Mouse (Mus musculus) hindbrain, embryonic 10.5 days (tissue): Measurements from ENCODE around the gene Rab29. TPM values are rescaled to one million over a fixed set of nuclear protein-coding genes. Genes with fewer than 3 reads are reported as not detected.
"Not testable (repeated sequence)": the region's sequence is repeated elsewhere in the genome, so short reads cannot be mapped to it uniquely, and the experiment has no call there.

Experiments
- DNase-seq: peaks from one replicate; pipeline ENCODE4 v3.0.0-alpha.2; 2017; ENCODE audit warnings: low spot score
- H3K27ac ChIP-seq: fragments of 300-500 bp; sonication (generic); 2 replicates; pipeline ENCODE4 v1.5.1; 2016; ENCODE audit warnings: mild to moderate bottlenecking, moderate library complexity
- H3K27me3 ChIP-seq: fragments of 300-500 bp; sonication (generic); 2 replicates; pipeline ENCODE4 v1.6.1; 2016; ENCODE audit warnings: mild to moderate bottlenecking; ENCODE audit not compliant: poor library complexity, insufficient read depth, severe bottlenecking
- H3K36me3 ChIP-seq: fragments of 300-500 bp; sonication (generic); 2 replicates; pipeline ENCODE4 v1.6.1; 2016; ENCODE audit warnings: mild to moderate bottlenecking, moderate library complexity
- H3K4me1 ChIP-seq: fragments of 300-500 bp; sonication (generic); replicated peaks from 2 replicates; pipeline ENCODE4 v1.6.1; 2016; ENCODE audit warnings: mild to moderate bottlenecking
- H3K4me3 ChIP-seq: fragments of 300-500 bp; sonication (generic); 2 replicates; pipeline ENCODE4 v1.5.1; 2016; ENCODE audit warnings: mild to moderate bottlenecking, moderate library complexity
- H3K9me3 ChIP-seq: fragments of 300-500 bp; sonication (generic); 2 replicates; pipeline ENCODE4 v1.6.1; 2016; ENCODE audit warnings: mild to moderate bottlenecking, moderate library complexity
- WGBS: fragments of 180-500 bp; shearing (Covaris S2); methylation state at CpG from one replicate; pipeline ENCODE4 v1.1.7; 2016; 5-methylcytosine and 5-hydroxymethylcytosine counted together
- polyA plus RNA-seq: library from polyadenylated mRNA; unstranded; fragments of >200 nt; fragmentation: Nextera tagmentation; extraction: Ambion mirVana; gene quantifications from 2 replicates; pipeline ENCODE4 v1.2.1, GENCODE M21; 2016

The Rab29 gene
- polyA plus RNA-seq, 1 experiment from 2014 or later = 9.2 TPM

- Histone ChIP-seq H3K4me3 (no peak overlapping the region), H3K4me1 (peaks cover 9% of the 10 kb centered on the region), H3K27ac (no peak overlapping the region), H3K27me3 (peaks cover 13% of the 10 kb centered on the region), H3K36me3 (no peaks in the 10 kb centered on the region), H3K9me3 (no peaks in the 10 kb centered on the region)
- DNase-seq = no peak
- 95% methylated on average over 2 of the region's 2 CpGs for WGBS
Observed at GRCm38 (mm10) chr1:131869561-131869960, 2.5 kb downstream of the Rab29 start.

DNA sequence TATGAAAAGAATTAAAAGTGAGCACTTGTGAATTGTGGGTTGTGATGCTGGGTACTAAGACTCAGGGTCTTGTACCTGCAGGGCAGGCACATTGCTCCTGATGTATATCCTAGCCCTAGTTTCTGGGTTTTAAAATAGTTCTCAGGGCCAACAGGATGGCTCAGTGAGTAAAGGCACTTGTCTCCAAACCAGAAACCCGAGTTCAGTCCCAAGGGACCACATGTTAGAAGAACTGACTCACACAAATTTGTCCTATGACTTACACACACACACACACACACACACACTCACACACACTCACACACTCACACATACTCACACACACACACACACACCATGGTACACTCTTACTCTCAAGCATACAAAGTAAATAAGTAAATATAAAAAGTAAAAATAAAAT, 5.8 kb downstream of the Rab29 start:
- peaks cover 4% of the 10 kb centered on the region for H3K4me1 ChIP-seq
- no peak for DNase-seq
- 59% methylated on average over 1 of the region's 1 CpGs for WGBS

GRCm38 (mm10) chr1:131879816-131880215, 12.8 kb downstream of the Rab29 start:
- Histone ChIP-seq H3K27ac (no peak overlapping the region), H3K9me3 (no peaks in the 10 kb centered on the region), H3K4me3 (no peak overlapping the region), H3K27me3 (no peaks in the 10 kb centered on the region), H3K4me1 (peaks cover 13% of the 10 kb centered on the region; the same call in 1 of the 2 replicates), H3K36me3 (no peaks in the 10 kb centered on the region)
- no peak for DNase-seq
- WGBS = 71% methylated on average over 2 of the region's 2 CpGs

More for the DNA sequence above, 5.8 kb downstream of the Rab29 start:
- Histone ChIP-seq H3K36me3 (no peaks in the 10 kb centered on the region), H3K27ac (no peak overlapping the region), H3K27me3 (peaks cover 10% of the 10 kb centered on the region), H3K4me3 (no peak overlapping the region), H3K9me3 (no peaks in the 10 kb centered on the region)

DNA sequence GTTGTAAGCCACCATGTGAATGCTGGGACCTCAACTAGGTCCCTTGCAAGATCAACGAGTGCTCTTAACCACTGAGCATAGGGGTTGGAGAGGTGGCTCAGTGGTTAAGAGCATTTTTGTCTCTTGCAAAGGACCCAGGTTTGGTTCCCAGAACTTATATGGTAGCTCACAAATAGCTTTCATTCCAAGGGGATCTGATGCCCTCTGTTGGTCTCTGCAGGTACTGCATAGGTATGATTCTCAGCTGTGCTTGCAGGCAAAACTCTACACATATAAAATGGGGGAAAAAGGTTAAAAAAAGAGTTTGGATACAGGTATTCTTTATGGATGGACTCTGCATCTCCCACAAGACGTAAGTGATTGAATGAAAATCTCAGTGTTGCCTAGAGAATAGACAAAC, 15.8 kb downstream of the Rab29 start:
- H3K27ac ChIP-seq = no peak overlapping the region
- H3K9me3 ChIP-seq = no peaks in the 10 kb centered on the region
- no peaks in the 10 kb centered on the region for H3K36me3 ChIP-seq
- DNase-seq = peak; percentile 6
- 63% methylated on average over 2 of the region's 2 CpGs for WGBS
- peaks cover 18% of the 10 kb centered on the region; the same call in 1 of the 2 replicates for H3K4me1 ChIP-seq
- H3K4me3 ChIP-seq = no peak overlapping the region
- H3K27me3 ChIP-seq = no peaks in the 10 kb centered on the region

DNA sequence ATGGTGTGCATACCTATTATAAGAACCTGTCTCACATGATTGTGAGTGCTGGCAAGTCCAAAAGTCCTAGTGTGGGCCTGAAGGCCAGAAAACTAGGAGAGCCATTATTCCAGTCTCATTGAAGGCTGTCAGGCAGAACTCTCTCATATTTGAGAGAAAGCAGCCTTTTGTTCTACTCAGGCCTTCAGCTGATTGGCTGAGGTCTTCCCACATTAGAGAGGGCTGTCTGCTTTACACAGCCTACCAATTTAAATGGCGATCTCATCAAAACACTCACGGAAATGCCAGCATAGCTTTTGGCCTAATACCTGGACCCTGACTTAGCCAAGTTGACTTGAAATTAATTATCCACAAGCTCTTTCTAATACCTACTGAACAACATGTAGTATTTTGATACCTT, 19.1 kb downstream of the Rab29 start:
- DNase-seq = no peak
- Histone ChIP-seq H3K36me3 (no peaks in the 10 kb centered on the region), H3K27ac (no peak overlapping the region), H3K9me3 (no peaks in the 10 kb centered on the region), H3K27me3 (no peaks in the 10 kb centered on the region), H3K4me3 (no peak overlapping the region), H3K4me1 (peaks cover 18% of the 10 kb centered on the region; the same call in 1 of the 2 replicates)
- 72% methylated on average over 2 of the region's 2 CpGs for WGBS

DNA sequence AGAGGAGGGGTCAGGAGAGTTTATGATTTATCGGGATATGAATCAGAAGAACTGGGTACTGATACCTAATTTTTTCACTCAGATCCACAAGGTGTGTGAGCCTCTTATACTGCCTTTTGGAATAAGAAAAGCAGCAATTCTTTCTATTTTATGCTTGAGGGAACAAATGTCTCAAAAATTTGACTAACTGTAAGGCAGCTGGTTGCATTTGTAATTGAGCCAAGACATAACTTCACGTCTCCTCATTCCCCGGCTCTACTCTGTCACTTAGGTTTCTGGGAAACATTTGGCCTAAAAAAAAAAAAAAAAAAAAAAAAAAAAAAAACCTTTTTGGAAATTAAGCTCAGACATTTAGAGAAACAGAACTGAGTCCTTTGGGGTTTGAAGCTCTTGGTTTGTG, 19.6 kb downstream of the Rab29 start:
- no peak for DNase-seq
- Histone ChIP-seq H3K9me3 (no peaks in the 10 kb centered on the region), H3K27me3 (no peaks in the 10 kb centered on the region), H3K27ac (no peak overlapping the region), H3K36me3 (no peaks in the 10 kb centered on the region), H3K4me3 (no peak overlapping the region), H3K4me1 (peaks cover 17% of the 10 kb centered on the region; the same call in 1 of the 2 replicates)
- WGBS = 92% methylated on average over 3 of the region's 3 CpGs

DNA sequence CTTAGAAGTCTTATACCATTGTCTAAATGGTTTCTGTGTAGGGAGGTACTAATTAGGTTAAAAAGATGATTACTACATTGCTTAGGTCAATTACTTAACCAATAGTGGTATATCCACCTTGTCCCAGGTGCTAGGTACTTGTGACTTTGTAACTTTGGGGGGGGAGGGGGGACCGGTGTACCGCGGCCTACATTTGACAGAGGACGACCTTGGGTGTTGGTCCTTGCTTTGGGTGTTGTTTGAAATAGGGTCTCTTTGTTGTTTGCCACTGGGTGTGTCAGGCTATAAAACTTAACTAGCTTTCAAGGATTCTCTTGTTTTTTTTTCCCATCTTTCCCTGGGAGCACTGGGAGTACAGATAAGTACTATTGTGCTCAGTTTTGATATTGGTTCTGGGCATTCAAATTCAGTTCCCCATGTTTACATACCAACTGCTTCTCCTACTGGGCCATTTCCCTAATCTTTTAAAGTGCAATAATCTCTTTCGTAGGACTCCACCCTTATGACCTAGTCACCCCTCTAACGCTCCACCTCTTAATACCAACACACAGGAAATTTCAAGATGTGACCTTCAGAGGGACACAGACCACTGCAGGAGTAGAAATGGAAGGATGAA, 23.1 kb downstream of the Rab29 start:
- WGBS = 78% methylated on average over 6 of the region's 6 CpGs
- no peak for DNase-seq
- no peak overlapping the region for H3K27ac ChIP-seq
- no peaks in the 10 kb centered on the region for H3K36me3 ChIP-seq
- no peaks in the 10 kb centered on the region for H3K9me3 ChIP-seq
- 0 out of 2 replicates have a peak, but pooled peaks cover 5% of the 10 kb centered on the region for H3K4me1 ChIP-seq
- no peaks in the 10 kb centered on the region for H3K27me3 ChIP-seq
- no peak overlapping the region for H3K4me3 ChIP-seq

GRCm38 (mm10) chr1:131891436-131891835, 24.4 kb downstream of the Rab29 start:
- Histone ChIP-seq H3K27me3 (no peaks in the 10 kb centered on the region), H3K36me3 (no peaks in the 10 kb centered on the region), H3K9me3 (no peaks in the 10 kb centered on the region), H3K27ac (no peak overlapping the region), H3K4me1 (no peaks in the 10 kb centered on the region), H3K4me3 (no peak overlapping the region)
- no peak for DNase-seq
- WGBS = 60% methylated on average over 4 of the region's 4 CpGs

DNA sequence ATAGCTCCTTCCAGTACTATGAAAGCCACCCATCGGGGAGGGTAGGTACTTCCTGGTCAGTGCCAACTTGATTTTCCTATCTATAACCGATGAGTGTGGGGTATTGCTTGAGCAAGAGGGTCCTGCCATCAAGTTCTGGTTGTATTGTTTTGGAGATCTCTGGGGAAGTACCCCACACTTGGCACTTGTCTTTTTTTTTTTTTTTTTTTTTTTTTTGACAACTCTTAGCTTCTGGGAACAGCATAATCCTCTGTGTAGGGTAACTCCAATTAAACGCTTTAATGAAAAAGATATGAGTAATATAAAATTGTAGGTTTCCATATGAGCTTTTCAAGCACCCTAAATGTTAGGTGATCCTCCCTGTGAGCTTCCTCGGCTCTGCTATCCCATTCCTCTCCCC, 35.7 kb downstream of the Rab29 start:
- H3K4me1 ChIP-seq = no peaks in the 10 kb centered on the region
- no peaks in the 10 kb centered on the region for H3K36me3 ChIP-seq
- H3K4me3 ChIP-seq = no peak overlapping the region
- no peak overlapping the region for H3K27ac ChIP-seq
- H3K27me3 ChIP-seq = peaks cover 16% of the 10 kb centered on the region
- no peaks in the 10 kb centered on the region for H3K9me3 ChIP-seq
- WGBS = 91% methylated on average over 4 of the region's 4 CpGs
- no peak for DNase-seq

DNA sequence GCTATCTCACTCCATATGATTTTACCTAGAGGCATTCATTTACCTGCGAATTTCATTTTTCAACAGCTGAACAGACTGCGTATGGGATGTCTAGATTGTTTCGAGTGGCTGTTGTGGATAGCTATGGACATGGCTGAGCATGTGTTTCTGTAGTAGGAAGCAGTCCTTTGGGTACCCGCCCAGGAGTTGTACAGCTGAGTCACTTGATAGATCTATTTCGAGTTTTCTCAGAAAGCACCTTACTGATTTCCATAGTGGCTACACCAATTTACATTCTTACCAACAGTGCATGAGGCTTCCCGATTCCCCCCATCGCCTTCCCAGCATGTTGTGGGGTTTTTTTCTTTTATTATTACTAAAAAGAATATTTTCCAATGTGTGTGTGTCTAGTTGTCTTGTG, 36.2 kb downstream of the Rab29 start:
- Histone ChIP-seq H3K36me3 (no peaks in the 10 kb centered on the region), H3K4me1 (no peaks in the 10 kb centered on the region), H3K9me3 (no peaks in the 10 kb centered on the region), H3K27ac (no peak overlapping the region), H3K4me3 (no peak overlapping the region), H3K27me3 (peaks cover 22% of the 10 kb centered on the region)
- 89% methylated on average over 7 of the region's 7 CpGs for WGBS
- no peak for DNase-seq

DNA sequence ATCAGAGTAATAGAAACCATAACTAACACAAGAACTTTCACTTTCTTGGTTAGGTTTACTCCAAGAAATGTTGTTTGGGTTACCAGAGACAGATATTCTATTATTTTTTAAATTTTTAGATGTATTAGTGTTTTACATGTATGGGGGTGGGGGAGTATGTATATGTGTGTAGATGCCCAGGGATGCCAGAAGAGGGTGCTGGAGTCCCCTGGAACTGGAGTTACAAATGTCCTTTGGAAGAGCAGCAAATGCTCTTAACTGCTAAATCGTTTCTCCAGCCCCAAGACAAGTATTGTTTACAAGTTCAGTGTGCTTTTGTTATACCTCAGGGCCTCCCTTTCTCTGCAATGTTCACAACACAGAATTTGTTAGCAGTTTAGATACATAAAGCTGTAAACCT, 38.5 kb downstream of the Rab29 start:
- Histone ChIP-seq H3K9me3 (no peaks in the 10 kb centered on the region), H3K27ac (no peak overlapping the region), H3K4me1 (no peaks in the 10 kb centered on the region), H3K27me3 (peaks cover 31% of the 10 kb centered on the region), H3K36me3 (no peaks in the 10 kb centered on the region), H3K4me3 (no peak overlapping the region)
- 19% methylated on average over 1 of the region's 1 CpGs for WGBS
- DNase-seq = no peak

GRCm38 (mm10) chr1:131908456-131908855, 41.4 kb downstream of the Rab29 start:
- no peak for DNase-seq
- H3K27ac ChIP-seq = no peak overlapping the region
- peaks cover 12% of the 10 kb centered on the region for H3K36me3 ChIP-seq
- H3K4me1 ChIP-seq = peaks cover 16% of the 10 kb centered on the region
- peaks cover 31% of the 10 kb centered on the region for H3K27me3 ChIP-seq
- no peak overlapping the region for H3K4me3 ChIP-seq
- no peaks in the 10 kb centered on the region for H3K9me3 ChIP-seq
- 89% methylated on average over 3 of the region's 3 CpGs for WGBS

DNA sequence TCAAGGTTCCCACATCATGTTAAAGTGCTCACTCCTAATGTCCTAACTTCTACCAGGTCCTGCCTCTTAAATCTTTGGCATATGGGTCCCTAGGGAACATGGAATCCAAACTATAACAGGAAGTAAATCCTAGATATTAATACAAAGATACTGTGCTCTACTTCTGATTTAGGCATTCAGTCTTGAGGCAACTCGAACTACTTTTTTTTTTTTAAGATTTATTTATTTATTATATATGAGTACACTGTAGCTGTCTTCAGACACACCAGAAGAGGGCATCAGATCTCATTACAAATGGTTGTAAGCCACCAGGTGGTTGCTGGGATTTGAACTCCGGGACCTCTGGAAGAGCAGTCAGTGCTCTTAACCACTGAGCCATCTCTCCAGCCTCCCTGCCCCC, 42.2 kb downstream of the Rab29 start:
- peaks cover 16% of the 10 kb centered on the region for H3K4me1 ChIP-seq
- not testable (repeated sequence) for H3K27ac ChIP-seq, H3K9me3 ChIP-seq, DNase-seq, H3K4me3 ChIP-seq
- 99% methylated on average over 2 of the region's 2 CpGs for WGBS
- H3K36me3 ChIP-seq = peaks cover 19% of the 10 kb centered on the region
- peaks cover 31% of the 10 kb centered on the region for H3K27me3 ChIP-seq
